Comparison of ENCODE assay signal across 8 mouse cellular contexts in genomic region chr6:54594469-54595329, GRCm38 (mm10). TPM values are rescaled to one million over a fixed set of nuclear protein-coding genes. Genes with fewer than 3 reads are reported as not detected.
DNase-seq lines count a peak whose midpoint lies in the region; ATAC-seq and TF ChIP-seq lines count a peak whose summit lies in the region.

Plekha8 (plus strand) TSS chr6:54595111.

- peak within 1 kb of the TSS; percentile 27; the same call in 1 of the 2 replicates for H3K27ac ChIP-seq in bone marrow, adult 2 months (ENCODE audit: control insufficient read depth, insufficient read depth, low read depth, low read length, poor library complexity)
- H3K27ac ChIP-seq in embryonic facial prominence, embryonic 14.5 days (replicated peaks; ENCODE audit: low read depth, low read length): 0 out of 2 replicates have a peak within 1 kb of the TSS, but pooled peaks have one; percentile 13
- H3K27ac ChIP-seq in heart, adult 2 months: peak within 1 kb of the TSS; percentile 81
- H3K27ac ChIP-seq in kidney, adult 2 months (ENCODE audit: insufficient read depth, low read depth, low read length): peak within 1 kb of the TSS; percentile 85
- peak within 1 kb of the TSS; percentile 85 for H3K27ac ChIP-seq in limb, embryonic 12.5 days
- H3K27ac ChIP-seq in midbrain, embryonic 14.5 days (replicated peaks; ENCODE audit: low read depth, low read length): peak within 1 kb of the TSS; percentile 67

- 0 out of 2 replicates have a peak, but pooled peaks have one; percentile 21 for TF ChIP-seq EP300 in heart, adult 2 months (IDR thresholded peaks at IDR 0.05; ENCODE audit: insufficient read depth, low read depth, low read length)

- H3K4me3 ChIP-seq in bone marrow, adult 2 months (replicated peaks; ENCODE audit: control insufficient read depth, low read depth, low read length): peak within 1 kb of the TSS; percentile 74
- peak within 1 kb of the TSS; percentile 85 for H3K4me3 ChIP-seq in embryonic facial prominence, embryonic 14.5 days (ENCODE audit: low read depth, low read length)
- H3K4me3 ChIP-seq in heart, adult 2 months: peak within 1 kb of the TSS; percentile 91
- H3K4me3 ChIP-seq in kidney, adult 2 months (ENCODE audit: insufficient read depth, low read depth, low read length): peak within 1 kb of the TSS; percentile 72
- peak within 1 kb of the TSS; percentile 89 for H3K4me3 ChIP-seq in limb, embryonic 12.5 days (replicated peaks)
- peak within 1 kb of the TSS; percentile 97 for H3K4me3 ChIP-seq in midbrain, embryonic 14.5 days (replicated peaks; ENCODE audit: low read depth, low read length)

- H3K36me3 ChIP-seq in embryonic facial prominence, embryonic 14.5 days (ENCODE audit: control insufficient read depth, insufficient read depth, low read length): no peaks in the 10 kb centered on the region
- no peaks in the 10 kb centered on the region for H3K36me3 ChIP-seq in heart, adult 2 months (ENCODE audit: control insufficient read depth, insufficient read depth, low read length)
- no peaks in the 10 kb centered on the region for H3K36me3 ChIP-seq in kidney, adult 2 months (ENCODE audit: control insufficient read depth, insufficient read depth, low read length)
- H3K36me3 ChIP-seq in limb, embryonic 12.5 days: no peaks in the 10 kb centered on the region
- no peaks in the 10 kb centered on the region for H3K36me3 ChIP-seq in midbrain, embryonic 14.5 days (ENCODE audit: control insufficient read depth, insufficient read depth, low read length)

- 1% methylated on average over 49 of the region's 49 CpGs for WGBS in bone marrow, adult 2 months
- 0% methylated on average over 17 of the region's 49 CpGs for WGBS in embryonic facial prominence, embryonic 14.5 days
- under 1% methylated on average over 47 of the region's 49 CpGs for WGBS in heart, adult 2 months
- WGBS in kidney, adult 2 months: under 1% methylated on average over 43 of the region's 49 CpGs
- under 1% methylated on average over 48 of the region's 49 CpGs for WGBS in limb, embryonic 12.5 days
- WGBS in midbrain, embryonic 14.5 days: under 1% methylated on average over 49 of the region's 49 CpGs

- no peaks in the 10 kb centered on the region for H3K4me1 ChIP-seq in bone marrow, adult 2 months (ENCODE audit: control insufficient read depth, insufficient read depth, low read length)
- peaks cover 21% of the 10 kb centered on the region for H3K4me1 ChIP-seq in embryonic facial prominence, embryonic 14.5 days (ENCODE audit: control insufficient read depth, insufficient read depth, low read length)
- peaks cover 2% of the 10 kb centered on the region for H3K4me1 ChIP-seq in heart, adult 2 months (ENCODE audit: control insufficient read depth, insufficient read depth, low read length)
- peaks cover 8% of the 10 kb centered on the region; the same call in 1 of the 2 replicates for H3K4me1 ChIP-seq in kidney, adult 2 months (ENCODE audit: control insufficient read depth, insufficient read depth, low read length)
- H3K4me1 ChIP-seq in limb, embryonic 12.5 days (replicated peaks): peaks cover 38% of the 10 kb centered on the region
- H3K4me1 ChIP-seq in midbrain, embryonic 14.5 days (ENCODE audit: control insufficient read depth, insufficient read depth, low read length): peaks cover 20% of the 10 kb centered on the region

- no peaks in the 10 kb centered on the region for H3K9me3 ChIP-seq in embryonic facial prominence, embryonic 14.5 days (ENCODE audit: control insufficient read depth, low read length)
- H3K9me3 ChIP-seq in limb, embryonic 12.5 days: no peaks in the 10 kb centered on the region
- H3K9me3 ChIP-seq in midbrain, embryonic 14.5 days (ENCODE audit: control insufficient read depth, low read length): no peaks in the 10 kb centered on the region

- peak; percentile 92 for DNase-seq in A20 (ENCODE audit: low read depth, low spot score)
- peak; percentile 95 for DNase-seq in embryonic facial prominence, embryonic 14.5 days (ENCODE audit: low spot score)
- peak; percentile 96 to 97 for DNase-seq in heart, adult 2 months
- DNase-seq in kidney, adult 2 months: peak; percentile 96
- DNase-seq in midbrain, embryonic 14.5 days: peak; percentile 97
- DNase-seq in spleen, adult 18-20 months: peak; percentile 83 to 89

- no peaks in the 10 kb centered on the region for H3K27me3 ChIP-seq in embryonic facial prominence, embryonic 14.5 days (replicated peaks; ENCODE audit: control insufficient read depth, insufficient read depth, low read length)
- no peaks in the 10 kb centered on the region for H3K27me3 ChIP-seq in heart, adult 2 months (ENCODE audit: control insufficient read depth, insufficient read depth, low read length)
- no peaks in the 10 kb centered on the region for H3K27me3 ChIP-seq in kidney, adult 2 months (replicated peaks; ENCODE audit: control insufficient read depth, insufficient read depth, low read length)
- H3K27me3 ChIP-seq in limb, embryonic 12.5 days: no peaks in the 10 kb centered on the region
- H3K27me3 ChIP-seq in midbrain, embryonic 14.5 days (ENCODE audit: control insufficient read depth, insufficient read depth, low read length): no peaks in the 10 kb centered on the region

- H3K9ac ChIP-seq in embryonic facial prominence, embryonic 14.5 days (ENCODE audit: low read depth, low read length): peak within 1 kb of the TSS; percentile 88
- peak within 1 kb of the TSS; percentile 92 for H3K9ac ChIP-seq in heart, adult 2 months (ENCODE audit: low read depth, low read length)
- peak within 1 kb of the TSS; percentile 87 for H3K9ac ChIP-seq in limb, embryonic 12.5 days (replicated peaks)
- H3K9ac ChIP-seq in midbrain, embryonic 14.5 days (replicated peaks; ENCODE audit: low read length): peak within 1 kb of the TSS; percentile 83

- no peaks in the 10 kb centered on the region for H3K79me2 ChIP-seq in heart, adult 2 months (replicated peaks; ENCODE audit: control insufficient read depth, insufficient read depth, low read length)

- no peak for TF ChIP-seq CTCF in bone marrow, adult 2 months (IDR thresholded peaks at IDR 0.05; ENCODE audit: control insufficient read depth, insufficient read depth, low read length)
- TF ChIP-seq CTCF in heart, adult 2 months (IDR thresholded peaks at IDR 0.05): peak; percentile 61
- TF ChIP-seq CTCF in kidney, adult 2 months (conservative IDR thresholded peaks at IDR 0.05; ENCODE audit: insufficient read depth, insufficient read length, low read depth, low read length): 0 out of 2 replicates have a peak, but pooled peaks have one; percentile 11

- peak; percentile 94 for ATAC-seq in embryonic facial prominence, embryonic 14.5 days (ENCODE audit: low read depth)
- ATAC-seq in limb, embryonic 12.5 days (ENCODE audit: insufficient number of reproducible peaks, insufficient read depth, low FRiP score, low TSS enrichment, low read depth): peak; percentile 86
- peak; percentile 93 for ATAC-seq in midbrain, embryonic 14.5 days (ENCODE audit: low FRiP score, low TSS enrichment)

- intact Hi-C loops in heart, adult 2 months (cut with DNase I): loop anchor here (5.0 to 10.0 kb wide), 2 partner anchors 200 to 223 kb away; partner anchors contain the start of gene Znrf2

- H3K4me2 ChIP-seq in embryonic facial prominence, embryonic 14.5 days (ENCODE audit: low read depth, low read length): peak within 1 kb of the TSS; percentile 76
- H3K4me2 ChIP-seq in limb, embryonic 12.5 days: peak within 1 kb of the TSS; percentile 71
- peak within 1 kb of the TSS; percentile 77 for H3K4me2 ChIP-seq in midbrain, embryonic 14.5 days (ENCODE audit: low read length)

- TF ChIP-seq POLR2A in bone marrow, adult 2 months (IDR thresholded peaks at IDR 0.05; ENCODE audit: borderline replicate concordance, control insufficient read depth, low read depth, low read length): no peak
- TF ChIP-seq POLR2A in heart, adult 2 months (IDR thresholded peaks at IDR 0.05; ENCODE audit: insufficient read depth, low read depth, low read length): peak; percentile 46
- peak; percentile 19 for TF ChIP-seq POLR2A in kidney, adult 2 months (IDR thresholded peaks at IDR 0.05; ENCODE audit: low read depth, low read length)

RNA-seq across cellular contexts. Expression of gene Plekha8, which starts in this region (rescaled TPM):
- 0.93 and 2.0 TPM in 2 replicates for polyA plus RNA-seq in bone marrow, adult 2 months (2011; ENCODE audit: insufficient read depth, insufficient read length, low replicate concordance, missing spikeins)
- 10.1 and 11.1 TPM in 2 replicates for polyA plus RNA-seq in embryonic facial prominence, embryonic 14.5 days (2014; fragmentation: Nextera tagmentation; extraction: Ambion mirVana)
- 1 to 10 TPM; 9.0 to 9.7 TPM for total RNA-seq in heart, adult 2 months (2021)
- polyA plus RNA-seq in heart, adult 2 months (2012; rRNA removed): 2.6 and 5.4 TPM in 2 replicates
- 6.2 and 6.5 TPM in 2 replicates for polyA plus RNA-seq in kidney, adult 2 months (2012; rRNA removed)
- polyA plus RNA-seq in limb, embryonic 12.5 days (2016; fragmentation: Nextera tagmentation; extraction: Ambion mirVana): 24.6 and 26.3 TPM in 2 replicates
- 11.1 and 15.8 TPM in 2 replicates for polyA plus RNA-seq in midbrain, embryonic 14.5 days (2014; fragmentation: Nextera tagmentation; extraction: Ambion mirVana)

Comparison
In these comparisons a context has a peak if more than half of its experiments do, and no peak if none do; other contexts are left out.
1. Peak in every context shown above with its lines: DNase-seq, ATAC-seq, H3K4me3 ChIP-seq and H3K27ac ChIP-seq.
2. H3K27ac ChIP-seq: peak in every context shown above with its lines; median percentile 85 in kidney, adult 2 months; 85 in limb, embryonic 12.5 days; 81 in heart, adult 2 months; 67 in midbrain, embryonic 14.5 days; 27 in bone marrow, adult 2 months; 13 in embryonic facial prominence, embryonic 14.5 days.